Mouse (Mus musculus): ENCODE measurements around the gene Spock1.

GRCm38 (mm10) chr13:57595761-57596051 is 312.4 kb downstream of the Spock1 start:
- no peak for TF ChIP-seq CTCF (IDR thresholded peaks at IDR 0.05; ENCODE audit: low read depth)
- TF ChIP-seq EP300 (optimal IDR thresholded peaks at IDR 0.05), result no peak

Measured in stomach, postnatal 0 days (tissue).